Mouse (Mus musculus): ENCODE results near the gene Gng12. TPM values are rescaled to one million over a fixed set of nuclear protein-coding genes. Genes with fewer than 3 reads are reported as not detected.

Gene Gng12
- polyA plus RNA-seq (2012), result 54.9 and 65.3 TPM in 2 replicates

DNA sequence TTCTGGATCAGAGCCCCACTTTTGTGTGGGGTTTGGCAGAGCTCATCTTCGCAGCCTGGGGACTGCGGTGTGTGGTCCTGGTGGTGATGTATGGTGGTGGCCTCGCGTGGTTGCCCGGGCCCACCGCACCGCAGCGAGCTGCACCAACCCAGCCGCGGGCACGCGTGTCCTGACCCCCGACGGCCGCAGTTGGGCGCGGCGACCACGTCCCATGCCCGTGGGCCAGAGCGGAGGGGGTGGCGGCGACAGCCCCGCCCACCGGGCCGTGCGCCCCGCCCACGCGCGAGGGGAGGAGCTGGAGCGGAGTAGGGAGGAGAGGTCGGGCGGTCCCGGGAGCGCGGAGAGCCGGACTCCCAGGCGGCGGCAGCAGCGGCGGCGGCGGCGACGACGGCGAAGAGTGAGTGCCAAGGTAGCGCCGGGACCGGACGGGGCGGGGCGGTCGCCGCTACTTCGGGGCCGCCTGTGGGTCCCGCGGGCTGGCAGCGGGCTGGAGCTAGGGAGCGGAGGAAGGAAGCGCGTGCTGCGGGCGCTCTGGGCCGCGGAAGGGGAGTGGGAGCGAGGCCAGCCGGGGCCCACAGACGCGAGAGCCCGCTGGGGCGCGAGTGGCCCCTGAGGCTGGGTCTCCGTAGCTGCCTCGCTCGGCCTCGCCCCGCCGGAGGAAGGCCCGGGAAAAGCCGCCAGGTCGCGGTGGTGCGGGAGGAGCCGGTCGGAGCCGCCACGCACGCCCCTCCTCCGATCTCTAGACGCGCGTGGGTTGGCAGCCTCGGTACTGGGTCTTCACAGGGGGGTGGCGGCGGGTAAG lies at the start of gene Gng12:
TSS of gene Gng12 (plus strand) at position 279 of the 802 bp plus-strand sequence.

DNA sequence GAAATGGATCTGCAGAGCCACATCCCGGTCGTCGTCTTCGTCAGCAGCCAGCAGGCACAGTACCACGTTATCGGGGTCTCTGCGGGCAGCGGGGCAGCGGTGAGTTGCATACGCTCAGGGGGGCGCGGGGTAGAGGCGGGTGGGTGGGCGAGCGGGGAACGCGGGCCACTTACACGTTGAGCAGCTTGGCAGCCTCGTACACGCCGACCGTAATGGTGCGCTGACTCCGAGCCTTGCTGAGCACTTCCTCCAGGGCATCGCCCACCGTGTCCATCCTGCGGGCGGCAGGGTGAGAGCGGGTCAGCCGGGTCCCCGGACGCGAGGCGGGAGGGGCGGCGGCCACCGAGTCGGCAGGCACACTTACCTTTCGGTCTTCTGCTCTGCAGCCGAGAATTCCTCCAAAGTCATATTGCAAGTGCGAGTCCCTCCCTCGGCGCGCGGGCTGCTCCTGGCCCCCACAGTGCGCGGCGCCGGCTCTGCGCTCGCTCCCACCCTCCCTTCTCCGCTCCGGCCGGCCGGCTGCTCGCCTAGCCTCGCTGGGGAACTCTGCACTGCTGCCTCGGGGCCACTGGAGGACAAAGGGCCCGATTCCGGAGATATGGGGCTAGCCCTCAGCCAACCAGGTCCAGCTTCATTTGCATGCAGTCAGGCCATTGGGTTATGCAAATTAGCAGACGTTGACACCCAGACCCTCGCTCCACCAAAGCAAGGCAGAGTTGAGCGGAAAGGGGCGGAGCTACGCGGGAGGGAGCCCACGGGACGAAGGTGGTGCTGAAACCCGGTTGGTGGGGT lies 140.8 kb downstream of the Gng12 start, which contains the start of gene Gadd45a:
TSS of gene Gadd45a (minus strand) at position 621 of the 792 bp plus-strand sequence.

Other genes starting within 250 kb of the Gng12 start
- not detected in 2 replicates for gene Vmn1r35, start 210.5 kb upstream of the Gng12 start, polyA plus RNA-seq (2012)
- gene Vmn1r36, start 177.2 kb upstream of the Gng12 start, polyA plus RNA-seq (2012), result not detected in 2 replicates
- gene Vmn1r37, start 167.0 kb upstream of the Gng12 start, polyA plus RNA-seq (2012), result not detected in 2 replicates
- gene Vmn1r38, start 113.8 kb upstream of the Gng12 start, polyA plus RNA-seq (2012), result not detected in 2 replicates
- not detected in 2 replicates for gene Vmn1r39, start 85.8 kb upstream of the Gng12 start, polyA plus RNA-seq (2012)
- 173 and 215 TPM in 2 replicates for gene Gadd45a, start 141.1 kb downstream of the Gng12 start, polyA plus RNA-seq (2012)

All from megakaryocyte-erythroid progenitor cell, adult 5 weeks (primary cell).